Mouse (Mus musculus) neural tube, embryonic 10.5 days (tissue): ENCODE measurements around the gene Arhgap32.

ENCODE experiments used
- DNase-seq: peaks from one replicate; pipeline ENCODE4 v3.0.0-alpha.2; 2017; ENCODE audit warnings: low spot score; ENCODE audit errors: extremely low spot score

Arhgap32 gene

GRCm38 (mm10) chr9:32250486-32250885, 134.6 kb downstream of the Arhgap32 start:
- no peak for DNase-seq

- no peak for DNase-seq
Observed at GRCm38 (mm10) chr9:32253721-32254120, 137.8 kb downstream of the Arhgap32 start.

GRCm38 (mm10) chr9:32257365-32257764, 141.4 kb downstream of the Arhgap32 start:
- no peak for DNase-seq

GRCm38 (mm10) chr9:32257882-32258281, 141.9 kb downstream of the Arhgap32 start:
- DNase-seq, result no peak

GRCm38 (mm10) chr9:32271896-32272444, 156.0 kb downstream of the Arhgap32 start:
- peak; percentile 51 for DNase-seq

- DNase-seq, result no peak
Observed at GRCm38 (mm10) chr9:32278052-32278451, 162.1 kb downstream of the Arhgap32 start.

GRCm38 (mm10) chr9:32279789-32280188, 163.9 kb downstream of the Arhgap32 start:
- no peak for DNase-seq

- DNase-seq, result no peak
Observed at GRCm38 (mm10) chr9:32280456-32280855, 164.5 kb downstream of the Arhgap32 start.

- DNase-seq, result no peak
Observed at GRCm38 (mm10) chr9:32283591-32283990, 167.7 kb downstream of the Arhgap32 start.

- no peak for DNase-seq
Observed at GRCm38 (mm10) chr9:32291618-32292017, 175.7 kb downstream of the Arhgap32 start.

GRCm38 (mm10) chr9:32292686-32293085, 176.8 kb downstream of the Arhgap32 start:
- no peak for DNase-seq

- DNase-seq, result no peak
Observed at GRCm38 (mm10) chr9:32295061-32295800, 179.3 kb downstream of the Arhgap32 start.

- peak; percentile 21 for DNase-seq
Observed at GRCm38 (mm10) chr9:32302501-32303150, 186.7 kb downstream of the Arhgap32 start.

GRCm38 (mm10) chr9:32311786-32312185, 195.8 kb downstream of the Arhgap32 start:
- DNase-seq, result no peak

- DNase-seq, result no peak
Observed at GRCm38 (mm10) chr9:32312208-32312607, 196.3 kb downstream of the Arhgap32 start.

- DNase-seq, result no peak
Observed at GRCm38 (mm10) chr9:32314071-32314470, 198.1 kb downstream of the Arhgap32 start.

- DNase-seq, result no peak
Observed at GRCm38 (mm10) chr9:32315999-32316398, 200.1 kb downstream of the Arhgap32 start.
